Mouse (Mus musculus) thymus, adult 2 months (tissue): ENCODE measurements around the gene 4921536K21Rik.

Experiments used
- CTCF ChIP-seq: fragments of 200-500 bp; IDR thresholded peaks from 2 replicates; pipeline ENCODE4 v1.5.1; 2012; ENCODE audit warnings: mild to moderate bottlenecking, control low read depth, low read length, moderate library complexity, borderline replicate concordance; ENCODE audit not compliant: control insufficient read depth, poor library complexity, insufficient read depth; ENCODE audit errors: extremely low read depth
- POLR2A ChIP-seq: fragments of 200-500 bp; IDR thresholded peaks from 2 replicates; pipeline ENCODE4 v1.6.1; 2012; ENCODE audit warnings: mild to moderate bottlenecking, low read length, control low read depth, moderate library complexity; ENCODE audit not compliant: control insufficient read depth, poor library complexity, insufficient read depth; ENCODE audit errors: extremely low read depth

GRCm38 (mm10) chr11:3905446-3905845 is 10.5 kb upstream of the 4921536K21Rik start:
- TF ChIP-seq POLR2A = no peak
- no peak for TF ChIP-seq CTCF
